Mouse (Mus musculus) forebrain, embryonic 11.5 days (tissue): ENCODE results near the gene Fam71e2. TPM values are rescaled to one million over a fixed set of nuclear protein-coding genes. Genes with fewer than 3 reads are reported as not detected.

Experiments used
- ATAC-seq: fragments of 200-750 bp; cut with Nextera tagmentation; replicated peaks from 2 replicates; pipeline ENCODE4 v1.8.0; 2017; ENCODE audit warnings: moderate TSS enrichment; ENCODE audit not compliant: low FRiP score
- DNase-seq: peaks from one replicate; pipeline ENCODE4 v3.0.0-alpha.2; 2017; ENCODE audit warnings: low spot score
- H3K27ac ChIP-seq: fragments of 300-500 bp; sonication (generic); 2 replicates; pipeline ENCODE4 v1.5.1; 2014; ENCODE audit warnings: low read depth, low read length
- H3K27me3 ChIP-seq: fragments of 300-500 bp; sonication (generic); 2 replicates; pipeline ENCODE4 v1.6.1; 2014; ENCODE audit warnings: mild to moderate bottlenecking, low read length, mixed read lengths; ENCODE audit not compliant: control insufficient read depth, insufficient read depth
- H3K36me3 ChIP-seq: fragments of 300-500 bp; sonication (generic); 2 replicates; pipeline ENCODE4 v1.6.1; 2014; ENCODE audit warnings: mild to moderate bottlenecking, low read length, moderate library complexity, mixed read lengths; ENCODE audit not compliant: control insufficient read depth, insufficient read depth
- H3K4me1 ChIP-seq: fragments of 300-500 bp; sonication (generic); replicated peaks from 2 replicates; pipeline ENCODE4 v1.6.1; 2014; ENCODE audit warnings: low read length, mixed read lengths; ENCODE audit not compliant: control insufficient read depth, insufficient read depth
- H3K4me2 ChIP-seq: fragments of 300-500 bp; sonication (generic); 2 replicates; pipeline ENCODE4 v1.6.1; 2014; ENCODE audit warnings: low read depth, mild to moderate bottlenecking, low read length, moderate library complexity, mixed read lengths; ENCODE audit not compliant: severe bottlenecking
- H3K4me3 ChIP-seq: fragments of 300-500 bp; sonication (generic); 2 replicates; pipeline ENCODE4 v1.5.1; 2014; ENCODE audit warnings: low read depth, low read length
- H3K9ac ChIP-seq: fragments of 300-500 bp; sonication (generic); 2 replicates; pipeline ENCODE4 v1.6.1; 2014; ENCODE audit warnings: low read length
- H3K9me3 ChIP-seq: fragments of 300-500 bp; sonication (generic); 2 replicates; pipeline ENCODE4 v1.6.1; 2016; ENCODE audit warnings: low read length, mixed read lengths; ENCODE audit not compliant: control insufficient read depth
- WGBS: fragments of 180-500 bp; shearing (Covaris S2); extraction: QIAGEN DNeasy Blood & Tissue Kit; methylation state at CpG from one replicate; pipeline ENCODE4 v1.1.7; 2014; 5-methylcytosine and 5-hydroxymethylcytosine counted together
- polyA plus RNA-seq: library from polyadenylated mRNA; unstranded; fragments of >200 nt; fragmentation: Nextera tagmentation; extraction: Ambion mirVana; gene quantifications from 2 replicates; pipeline ENCODE4 v1.2.1, GENCODE M21; 2014

Fam71e2 gene
- polyA plus RNA-seq, 1 experiment from 2014 or later = not detected

GRCm38 (mm10) chr7:4705098-4705497 lies 66.0 kb downstream of the Fam71e2 start:
- 30% methylated on average over 18 of the region's 18 CpGs for WGBS
- DNase-seq = peak; percentile 75
- Histone ChIP-seq H3K9ac (peak overlapping the region; percentile 4; the same call in 1 of the 2 replicates), H3K27ac (no peak overlapping the region), H3K4me2 (no peak overlapping the region), H3K4me1 (no peaks in the 10 kb centered on the region), H3K9me3 (no peaks in the 10 kb centered on the region), H3K4me3 (no peak overlapping the region), H3K27me3 (no peaks in the 10 kb centered on the region), H3K36me3 (peaks cover 12% of the 10 kb centered on the region; the same call in 1 of the 2 replicates)
- no peak for ATAC-seq

Other genes with a start within 250 kb of the Fam71e2 start
- gene Tnni3, start 247.1 kb downstream of the Fam71e2 start, polyA plus RNA-seq = 1.8 and 2.4 TPM in 2 replicates
- 1.4 and 2.0 TPM in 2 replicates for gene Dnaaf3, start 238.8 kb downstream of the Fam71e2 start, polyA plus RNA-seq
- 13.5 and 15.3 TPM in 2 replicates for gene Syt5, start 223.8 kb downstream of the Fam71e2 start, polyA plus RNA-seq
- not detected in 2 replicates for gene Ptprh, start 167.3 kb downstream of the Fam71e2 start, polyA plus RNA-seq
- 2.3 and 3.4 TPM in 2 replicates for gene Tmem86b, start 139.9 kb downstream of the Fam71e2 start, polyA plus RNA-seq
- 6.6 and 7.1 TPM in 2 replicates for gene Ppp6r1, start 112.3 kb downstream of the Fam71e2 start, polyA plus RNA-seq
- gene Hspbp1, start 86.2 kb downstream of the Fam71e2 start, polyA plus RNA-seq = 115 TPM in 2 replicates
- 2.8 and 3.1 TPM in 2 replicates for gene Brsk1, start 80.7 kb downstream of the Fam71e2 start, polyA plus RNA-seq
- 0.13 and 0.19 TPM in 2 replicates for gene Tmem150b, start 46.1 kb downstream of the Fam71e2 start, polyA plus RNA-seq
- 88.1 and 89.4 TPM in 2 replicates for gene Kmt5c, start 31.2 kb downstream of the Fam71e2 start, polyA plus RNA-seq
- 29.9 and 33.7 TPM in 2 replicates for gene Cox6b2, start 18.2 kb downstream of the Fam71e2 start, polyA plus RNA-seq
- 0.19 TPM in 1 of 2 replicates, not detected in the other for gene Il11, start 11.6 kb upstream of the Fam71e2 start, polyA plus RNA-seq
- gene Tmem190, start 11.6 kb upstream of the Fam71e2 start, polyA plus RNA-seq = not detected in 2 replicates
- gene Tmem238, start 18.4 kb upstream of the Fam71e2 start, polyA plus RNA-seq = 1.6 and 2.6 TPM in 2 replicates
- gene Rpl28, start 21.6 kb upstream of the Fam71e2 start, polyA plus RNA-seq = 203 and 220 TPM in 2 replicates
- gene Ube2s, start 41.3 kb upstream of the Fam71e2 start, polyA plus RNA-seq = 476 and 526 TPM in 2 replicates
- 2.2 and 3.0 TPM in 2 replicates for gene Shisa7, start 73.4 kb upstream of the Fam71e2 start, polyA plus RNA-seq
- 2.0 and 3.2 TPM in 2 replicates for gene Isoc2b, start 99.0 kb upstream of the Fam71e2 start, polyA plus RNA-seq
- 0.69 and 0.75 TPM in 2 replicates for gene Isoc2a, start 105.9 kb upstream of the Fam71e2 start, polyA plus RNA-seq
- 0.56 and 0.59 TPM in 2 replicates for gene Gm36210, start 135.2 kb upstream of the Fam71e2 start, polyA plus RNA-seq
- gene Zfp628, start 143.9 kb upstream of the Fam71e2 start, polyA plus RNA-seq = 4.8 and 5.0 TPM in 2 replicates
- gene Nat14, start 150.7 kb upstream of the Fam71e2 start, polyA plus RNA-seq = 10.8 and 12.6 TPM in 2 replicates
- gene Ssc5d, start 154.5 kb upstream of the Fam71e2 start, polyA plus RNA-seq = 0.79 and 0.91 TPM in 2 replicates
- 0.33 TPM in 1 of 2 replicates, not detected in the other for gene Sbk2, start 193.1 kb upstream of the Fam71e2 start, polyA plus RNA-seq
- gene Sbk3, start 199.9 kb upstream of the Fam71e2 start, polyA plus RNA-seq = 0.12 TPM in 1 of 2 replicates, not detected in the other
- 58.5 and 60.0 TPM in 2 replicates for gene Zfp579, start 224.9 kb upstream of the Fam71e2 start, polyA plus RNA-seq
- 9.5 and 11.1 TPM in 2 replicates for gene Zfp524, start 243.1 kb upstream of the Fam71e2 start, polyA plus RNA-seq
- 67.0 and 68.3 TPM in 2 replicates for gene Fiz1, start 243.4 kb upstream of the Fam71e2 start, polyA plus RNA-seq
- gene Gm44973, start 244.2 kb upstream of the Fam71e2 start, polyA plus RNA-seq = 0.23 and 1.9 TPM in 2 replicates
- 6.7 and 7.3 TPM in 2 replicates for gene Zfp865, start 249.1 kb upstream of the Fam71e2 start, polyA plus RNA-seq
- gene Ccdc106, start 249.3 kb upstream of the Fam71e2 start, polyA plus RNA-seq = 7.2 and 7.8 TPM in 2 replicates